Mouse (Mus musculus) gastrocnemius, postnatal 36 days (tissue): ENCODE measurements around the gene Nisch. TPM values are rescaled to one million over a fixed set of nuclear protein-coding genes. Genes with fewer than 3 reads are reported as not detected.
A peak's percentile ranks its signal among the peaks of the same experiment; 100 is the strongest.

Experiments
- DNase-seq, 2 experiments: peaks; one replicate each; pipeline ENCODE4 v3.0.0; 2022
- intact Hi-C: fragments of 180-260 bp; cut with DNase I; formaldehyde crosslinking; loops from one replicate; pipeline ENCODE4 v1.15.1; 2025
- total RNA-seq, 2 experiments: library from RNA; stranded (reverse); gene quantifications; 2 replicates each; pipeline ENCODE4 v1.2.3; 2021

The Nisch gene
- total RNA-seq, 2 experiments from 2014 or later, result 54.4 to 63.2 TPM

DNA sequence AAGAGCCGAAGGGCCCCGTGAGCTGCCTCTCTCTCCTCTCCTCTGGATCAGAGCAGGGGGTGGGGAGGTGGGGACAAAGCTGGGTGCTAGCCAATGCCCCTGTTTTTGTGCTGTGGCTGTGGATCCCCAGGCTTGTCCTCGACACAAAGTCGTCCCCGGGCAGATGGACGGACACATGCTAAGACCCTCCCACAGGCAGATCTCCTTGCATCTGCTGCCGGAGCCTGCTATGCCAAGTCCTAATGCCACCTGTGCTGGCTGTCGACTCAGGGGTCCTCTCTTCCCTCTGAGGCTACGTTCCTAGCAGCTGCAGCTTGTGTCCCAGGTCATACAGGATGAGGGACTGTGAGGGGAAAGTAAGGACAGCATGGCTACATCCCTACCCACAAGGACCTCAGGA is 49.9 kb downstream of the Nisch start:
- intact Hi-C loops, result no loop called here
- no peak for DNase-seq

DNA sequence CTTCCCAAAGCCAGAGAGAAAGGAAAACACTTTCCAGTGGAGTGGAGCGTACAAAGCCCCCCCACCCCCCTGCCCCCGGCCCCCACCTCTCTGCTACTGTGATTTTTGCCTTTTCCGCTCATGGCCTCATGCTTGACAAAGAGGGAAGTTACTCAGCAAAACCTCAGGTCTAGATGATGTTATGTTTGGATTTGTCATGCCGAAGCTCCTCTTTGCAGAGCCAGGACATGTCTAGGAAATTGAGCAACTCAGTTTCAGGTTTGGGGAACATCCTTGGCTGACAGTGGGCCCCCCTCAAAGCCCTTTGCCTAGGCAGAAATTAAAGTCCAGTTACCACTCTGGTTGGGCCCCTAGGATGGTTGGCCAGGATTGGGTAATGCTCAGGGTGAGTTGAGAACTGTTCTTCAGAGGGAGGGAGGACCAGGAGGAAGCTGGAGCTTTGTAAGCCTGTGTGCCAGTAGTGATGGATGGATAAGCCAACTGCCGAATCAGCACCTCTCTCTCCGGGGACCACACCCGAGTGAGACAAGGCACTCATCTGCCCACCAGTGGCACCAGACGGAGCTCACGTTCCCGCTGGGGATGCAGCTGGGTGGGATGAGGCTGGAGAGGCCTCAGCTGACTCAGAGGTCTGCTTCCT is 50.6 kb downstream of the Nisch start:
- intact Hi-C loops, result no loop called here
- DNase-seq, result no peak

DNA sequence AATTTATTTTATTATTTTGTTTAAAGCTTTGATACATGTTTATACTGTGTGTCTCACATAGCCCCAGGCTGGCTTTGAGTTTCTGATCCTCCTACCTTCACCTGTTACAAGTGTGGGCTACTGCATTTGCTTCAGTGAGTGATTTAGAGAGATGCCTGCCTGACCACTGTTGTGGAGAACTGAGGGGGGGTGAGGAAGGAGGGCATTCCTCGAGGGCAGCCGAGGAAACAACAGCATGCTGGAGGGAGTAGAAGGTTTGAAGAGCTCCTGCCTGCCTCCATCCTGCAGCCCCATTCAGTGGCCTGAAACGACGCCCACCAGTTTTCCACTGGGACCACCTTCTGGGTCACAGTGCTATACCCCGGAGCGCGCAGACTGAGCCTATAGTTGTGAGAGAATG is 51.3 kb downstream of the Nisch start:
- intact Hi-C loops, result no loop called here

DNA sequence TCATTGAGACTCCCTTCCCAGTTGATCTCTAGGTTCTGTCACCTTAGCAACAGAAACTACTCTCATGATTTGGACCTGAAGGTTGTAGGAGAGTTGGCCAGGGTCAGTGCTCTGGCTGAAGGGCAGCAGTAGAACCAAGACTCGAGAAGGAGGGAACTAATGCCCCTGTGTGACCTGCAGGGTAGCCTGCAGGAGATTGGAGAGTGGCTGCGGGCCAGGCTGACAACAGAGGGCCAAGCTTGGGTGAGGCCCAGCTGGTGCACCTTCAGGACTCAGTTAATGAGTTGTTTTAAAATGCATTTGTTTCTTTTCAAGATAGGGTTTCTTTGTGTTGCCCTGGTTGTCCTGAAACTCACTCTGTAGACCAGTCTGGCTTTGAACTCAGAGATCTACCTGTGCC is 51.7 kb downstream of the Nisch start:
- DNase-seq, result no peak
- intact Hi-C loops, result no loop called here

More for the DNA sequence above, 51.3 kb downstream of the Nisch start:
- no peak for DNase-seq

DNA sequence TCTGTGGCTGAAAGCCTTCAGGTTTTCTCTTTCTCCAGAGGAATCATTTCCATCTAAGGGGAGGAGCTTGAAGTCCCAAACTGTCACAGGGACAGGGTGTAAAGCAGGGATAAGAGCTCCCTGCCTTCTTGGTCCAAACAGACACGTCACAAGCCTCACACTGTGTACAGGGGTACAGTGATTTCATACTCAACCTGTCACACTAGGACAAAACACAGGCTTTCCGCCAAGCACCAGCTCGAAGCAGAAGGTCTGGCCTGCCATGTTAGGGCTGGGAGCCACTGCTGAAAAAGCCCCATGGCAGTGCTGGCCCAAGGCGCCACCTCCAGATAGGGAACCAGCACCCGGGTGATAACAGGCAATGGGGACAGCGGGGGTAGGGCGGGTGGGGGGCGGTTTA is 52.7 kb downstream of the Nisch start:
- intact Hi-C loops, result no loop called here

DNA sequence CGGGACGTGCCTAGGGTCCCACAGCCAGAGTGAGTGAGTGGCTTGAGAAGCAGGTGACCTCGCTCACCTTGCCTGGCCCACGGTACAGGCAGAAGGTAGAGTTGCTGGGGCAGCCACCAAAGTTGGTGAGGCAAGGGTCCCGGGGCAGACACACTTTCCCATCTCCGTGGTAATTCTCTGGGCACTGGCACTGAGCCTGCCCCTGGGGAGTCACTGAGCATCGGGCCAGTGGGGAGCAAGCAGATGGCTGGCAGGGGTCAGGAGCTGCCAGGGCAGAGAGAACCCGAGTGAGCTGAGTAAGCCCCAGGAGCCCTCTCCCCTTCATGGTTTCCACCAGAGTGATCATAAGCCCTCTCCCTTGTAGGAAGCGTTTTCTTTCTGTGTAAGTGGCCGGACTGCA is 55.1 kb downstream of the Nisch start:
- intact Hi-C loops, result no loop called here
- DNase-seq, result no peak

More for the DNA sequence above, 52.7 kb downstream of the Nisch start:
- no peak for DNase-seq

DNA sequence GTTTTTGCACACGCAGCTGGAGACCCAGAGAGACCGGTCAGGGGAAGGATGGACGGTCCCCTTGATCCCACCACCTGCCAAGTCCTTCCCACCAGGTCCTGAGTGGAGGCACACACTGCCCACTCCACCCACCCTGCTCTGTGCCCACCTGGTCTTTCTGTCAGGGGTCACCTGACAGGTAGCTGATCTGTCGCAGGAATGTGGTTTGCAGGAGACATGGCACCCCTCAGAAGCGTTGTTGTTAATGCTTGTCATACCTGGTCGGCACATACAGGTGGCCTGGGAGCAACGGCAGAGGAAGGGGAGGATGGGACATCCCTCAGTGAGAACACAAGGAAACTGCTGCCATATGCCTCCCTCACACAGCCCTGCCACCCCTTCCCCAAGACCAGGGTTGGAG is 55.6 kb downstream of the Nisch start:
- intact Hi-C loops, result no loop called here
- no peak for DNase-seq

DNA sequence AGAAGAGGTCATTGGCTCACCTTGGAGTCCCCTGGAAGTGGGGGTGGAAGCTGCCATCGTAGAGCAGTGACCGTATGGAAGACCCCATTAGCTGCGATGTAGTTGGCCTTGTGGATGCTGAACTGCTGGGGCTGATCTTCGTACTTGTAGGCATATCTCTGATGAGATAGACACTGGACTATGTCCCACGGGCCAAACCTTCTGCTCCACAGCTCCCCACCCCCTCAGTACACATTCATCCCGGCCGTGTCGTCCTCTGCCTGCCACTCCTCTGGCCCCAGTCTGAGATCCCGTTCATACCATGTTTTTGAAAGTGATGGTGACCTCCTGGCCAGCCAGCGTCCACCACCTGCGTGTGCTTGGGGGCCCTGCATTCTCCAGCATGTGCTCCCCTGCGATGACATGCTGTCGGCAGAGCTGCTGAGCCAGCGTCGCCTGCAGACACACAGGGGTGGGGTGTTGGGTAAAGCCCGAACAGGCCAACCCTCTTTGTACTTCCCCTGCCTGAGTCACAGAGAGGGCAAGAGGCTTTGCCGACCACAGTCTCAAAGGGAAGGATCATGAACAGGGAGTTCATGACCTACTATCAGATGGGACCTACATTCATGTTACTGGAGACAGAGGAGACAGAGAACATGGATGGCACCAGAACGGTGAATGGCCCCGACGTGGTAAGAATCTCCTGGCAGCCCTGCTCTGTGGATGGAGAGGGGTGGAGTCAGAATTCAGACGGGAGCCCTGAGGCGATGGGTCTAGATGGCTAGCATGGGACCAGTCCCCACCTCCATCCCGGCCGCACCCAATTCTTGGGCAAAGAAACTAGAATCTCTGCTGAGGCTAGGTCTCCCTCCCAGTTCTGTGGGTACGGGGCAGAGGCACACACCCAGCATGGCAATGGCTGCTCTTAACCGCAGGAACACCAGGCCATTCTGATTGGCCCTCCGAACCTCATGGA is 56.3 kb downstream of the Nisch start:
- intact Hi-C loops, result no loop called here
- DNase-seq, result no peak

DNA sequence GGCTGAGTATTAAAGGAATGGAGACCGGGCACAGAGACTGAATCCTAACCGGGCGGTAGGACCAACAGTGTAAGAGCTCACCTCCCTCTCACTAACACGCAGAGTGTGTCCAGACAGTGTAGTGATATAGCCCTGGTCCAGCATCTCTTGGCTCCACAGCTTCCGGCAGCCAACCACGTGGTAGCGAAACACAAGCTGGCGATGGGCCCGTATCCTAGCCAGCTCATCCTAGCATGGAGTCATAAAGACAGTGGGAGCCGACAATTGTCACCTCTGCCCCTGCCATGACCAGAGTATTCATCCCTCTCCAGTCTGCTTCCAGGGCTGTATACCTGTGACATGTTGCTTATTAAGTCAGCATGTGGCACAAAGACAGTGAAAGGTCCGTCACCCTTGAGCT is 71.1 kb downstream of the Nisch start:
- intact Hi-C loops, result no loop called here
- DNase-seq, result no peak

DNA sequence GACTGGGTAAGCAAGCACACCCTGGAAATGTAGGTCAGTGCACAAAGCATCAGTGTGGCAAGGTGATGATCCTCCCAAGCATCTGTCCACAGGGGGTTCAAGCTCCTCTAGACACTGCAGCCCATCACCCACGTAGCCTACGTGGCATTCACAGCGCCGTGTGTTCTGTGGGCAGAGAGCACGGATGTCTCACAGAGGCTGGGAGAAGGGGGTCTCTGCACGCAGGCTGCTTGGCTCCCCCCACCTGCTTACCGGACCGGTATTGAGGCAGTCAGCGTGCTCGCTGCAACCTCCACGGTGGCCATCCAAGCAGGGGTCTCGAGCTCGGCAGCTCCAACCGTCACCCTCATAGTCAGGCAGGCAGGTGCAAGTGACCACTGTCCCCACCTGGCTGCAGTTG is 75.7 kb downstream of the Nisch start:
- intact Hi-C loops, result no loop called here
- peak; percentile 2 to 10 for DNase-seq

DNA sequence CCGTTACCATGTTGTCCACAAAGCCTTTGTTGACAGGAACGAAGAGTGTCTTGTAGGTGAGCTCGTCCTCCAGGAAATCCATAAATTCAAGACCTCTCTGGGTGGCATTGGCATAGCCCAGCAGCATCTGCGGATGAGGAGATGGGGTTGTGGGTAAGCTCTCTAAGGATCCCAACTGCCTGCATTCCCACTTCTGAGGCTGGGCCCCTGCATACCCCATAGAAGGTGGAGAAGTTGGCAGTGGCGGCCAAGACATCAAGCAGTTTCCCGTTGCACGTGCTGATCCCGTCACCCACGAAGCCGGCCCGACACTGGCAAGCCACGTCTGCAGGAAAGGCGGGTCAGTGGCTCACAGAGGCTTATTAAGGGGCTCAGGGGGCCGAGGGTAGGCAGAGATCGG is 76.6 kb downstream of the Nisch start:
- intact Hi-C loops, result no loop called here
- DNase-seq, result peak in 1 of 2 experiments; percentile 10

DNA sequence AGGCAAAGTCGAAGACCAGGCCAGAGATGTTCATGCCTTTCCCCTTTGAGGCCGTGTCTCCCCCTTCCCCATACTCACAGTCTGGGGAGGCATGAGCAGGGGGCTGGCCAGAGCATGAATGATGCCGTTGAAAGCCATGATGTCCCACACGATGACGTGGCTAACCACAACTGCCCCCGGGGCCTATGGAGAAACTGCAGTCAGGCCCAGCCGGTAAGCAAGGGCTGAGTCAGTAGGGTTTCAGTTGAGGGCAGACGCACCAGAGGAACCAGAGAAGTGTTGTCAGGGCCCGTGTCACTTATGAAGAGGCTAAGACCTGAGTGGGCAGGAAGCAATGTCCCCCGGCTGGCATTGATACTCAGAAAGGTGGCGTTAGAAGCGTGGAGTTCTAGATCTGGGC is 77.1 kb downstream of the Nisch start:
- no peak for DNase-seq
- intact Hi-C loops, result no loop called here

DNA sequence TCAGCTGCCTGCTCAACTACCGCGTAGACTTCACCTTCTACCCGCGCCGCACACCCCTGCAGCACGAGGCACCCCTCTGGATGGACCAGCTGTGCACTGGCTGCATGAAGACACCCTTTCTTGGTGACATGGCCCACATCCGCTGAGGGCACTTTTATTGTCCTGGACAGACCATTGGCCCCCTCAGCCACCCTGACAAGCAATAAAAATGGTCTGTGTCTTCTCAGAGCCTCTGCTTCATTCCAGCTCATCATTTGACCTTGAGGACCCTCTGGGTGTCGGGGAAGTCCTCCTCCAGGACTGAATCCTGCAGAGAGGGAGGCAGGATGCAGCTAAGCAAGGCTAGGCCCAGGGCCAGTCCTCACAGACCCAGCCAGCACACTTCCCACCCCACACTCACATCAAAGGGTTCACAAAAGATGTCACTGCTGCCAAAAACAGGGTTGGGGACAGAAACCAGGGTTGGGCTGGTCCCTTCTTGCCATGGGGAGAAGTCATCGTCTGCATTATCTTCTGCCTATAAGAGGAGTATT is 77.8 kb downstream of the Nisch start:
- intact Hi-C loops, result no loop called here
- no peak for DNase-seq

DNA sequence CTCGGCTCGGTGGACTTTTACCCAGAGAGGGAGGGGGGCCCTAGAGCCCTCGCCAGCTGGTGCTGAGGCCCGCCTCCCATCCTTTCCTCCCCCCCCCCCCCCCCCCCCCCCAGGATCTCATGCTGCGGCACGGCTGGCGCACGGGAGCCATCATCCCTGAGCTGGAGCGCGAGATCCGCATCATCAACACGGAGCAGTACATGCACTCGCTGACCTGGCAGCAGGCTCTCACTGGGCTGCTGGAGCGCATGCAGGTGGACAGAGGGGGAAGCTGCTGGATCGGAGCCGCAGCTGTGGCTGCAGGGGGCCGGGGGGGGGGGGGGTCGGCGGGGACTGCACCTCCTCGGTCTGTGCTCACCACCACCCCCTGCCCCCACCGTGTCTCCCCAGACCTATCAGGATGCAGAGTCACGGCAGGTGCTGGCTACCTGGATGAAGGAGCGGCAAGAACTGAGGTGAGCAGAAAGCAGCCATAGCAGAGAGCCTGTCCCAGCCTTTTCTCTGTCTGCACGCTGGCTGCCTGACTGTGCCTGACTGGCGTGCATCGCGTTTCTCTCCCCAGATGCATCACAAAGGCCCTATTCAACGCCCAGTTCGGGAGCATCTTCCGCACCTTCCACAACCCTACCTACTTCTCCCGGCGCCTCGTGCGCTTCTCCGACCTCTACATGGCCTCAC is 78.4 kb downstream of the Nisch start:
- no peak for DNase-seq
- intact Hi-C loops, result no loop called here

DNA sequence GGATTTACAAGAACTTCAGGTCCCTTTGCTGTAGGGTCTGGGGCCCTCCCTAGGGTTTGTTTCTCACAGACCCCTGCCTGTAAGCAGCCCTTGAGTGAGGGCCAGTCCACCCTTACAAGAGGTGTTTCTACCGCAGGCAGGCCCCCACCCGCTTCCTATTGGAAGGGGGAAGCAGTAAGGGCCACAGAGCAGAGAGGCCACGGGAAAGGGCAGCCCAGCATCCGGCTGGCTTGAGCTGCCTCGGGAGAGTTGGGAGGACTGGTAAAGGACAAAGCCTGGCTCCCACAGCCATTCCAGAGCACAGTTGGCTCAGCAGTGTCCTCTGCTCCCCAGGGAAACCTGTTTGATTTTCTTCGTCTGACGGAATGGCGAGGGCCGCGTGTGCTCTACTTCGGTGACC is 79.0 kb downstream of the Nisch start:
- intact Hi-C loops, result no loop called here

DNA sequence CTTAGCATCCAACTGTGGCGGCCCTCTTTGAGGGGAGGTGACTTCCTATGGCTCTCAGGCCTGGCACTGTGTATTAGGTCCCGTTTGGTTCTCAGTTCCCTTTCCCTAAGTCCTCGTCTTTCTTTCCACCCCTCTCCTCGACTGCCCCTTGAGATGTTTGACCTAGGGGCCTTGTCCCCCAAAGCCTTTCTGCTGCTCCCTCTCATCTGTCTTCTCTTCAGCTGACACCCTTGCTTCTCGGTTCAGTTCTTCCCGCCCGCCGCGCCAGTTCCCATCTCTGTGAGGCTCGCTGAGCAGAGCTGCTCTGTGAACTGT is 79.5 kb downstream of the Nisch start:
- intact Hi-C loops, result no loop called here

More for the DNA sequence above, 79.0 kb downstream of the Nisch start:
- DNase-seq, result peak in 1 of 2 experiments; percentile 14

DNA sequence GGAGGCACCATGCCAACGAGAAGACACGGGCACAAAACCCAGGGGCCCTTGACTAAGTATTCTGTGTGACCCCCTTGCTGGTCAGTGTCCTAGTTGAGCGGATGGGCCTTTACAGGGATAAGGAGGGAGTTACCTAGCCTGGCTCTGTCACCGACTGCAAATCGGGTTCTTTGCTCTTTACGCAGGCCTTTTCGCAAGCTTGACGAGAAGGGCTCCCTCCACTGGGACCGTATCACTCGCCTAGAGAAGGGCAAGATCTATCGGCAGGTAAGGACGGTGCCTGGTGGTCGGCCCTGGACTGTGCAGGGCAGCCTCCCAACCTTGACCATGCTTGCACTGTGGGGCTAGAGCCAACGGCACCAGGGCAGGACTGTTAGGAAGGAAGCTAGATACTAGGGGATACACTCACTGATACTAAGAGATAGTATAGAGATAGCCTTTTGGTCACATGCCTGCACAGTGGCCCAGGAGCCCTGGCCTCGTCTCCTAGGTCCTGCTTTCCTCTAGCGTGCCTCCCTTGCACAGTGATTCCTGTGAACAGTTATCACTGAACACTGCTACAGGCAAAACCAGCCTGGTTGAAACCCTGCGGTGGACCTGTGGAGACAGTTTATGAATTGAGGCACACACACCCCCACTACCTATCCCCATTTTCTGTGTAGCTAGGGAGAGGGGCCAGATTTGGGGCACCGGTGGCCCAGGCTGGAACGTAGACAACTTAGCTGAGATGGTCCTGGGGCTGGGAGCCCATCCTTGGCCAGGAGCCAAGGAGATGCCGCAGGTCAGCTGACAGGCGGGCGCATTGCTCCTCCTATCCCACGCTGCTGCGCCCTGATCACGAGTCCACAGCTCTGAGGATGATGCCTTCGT is 80.1 kb downstream of the Nisch start:
- DNase-seq, result peak in 1 of 2 experiments; percentile 13
- intact Hi-C loops, result no loop called here

More for the DNA sequence above, 79.5 kb downstream of the Nisch start:
- no peak for DNase-seq

DNA sequence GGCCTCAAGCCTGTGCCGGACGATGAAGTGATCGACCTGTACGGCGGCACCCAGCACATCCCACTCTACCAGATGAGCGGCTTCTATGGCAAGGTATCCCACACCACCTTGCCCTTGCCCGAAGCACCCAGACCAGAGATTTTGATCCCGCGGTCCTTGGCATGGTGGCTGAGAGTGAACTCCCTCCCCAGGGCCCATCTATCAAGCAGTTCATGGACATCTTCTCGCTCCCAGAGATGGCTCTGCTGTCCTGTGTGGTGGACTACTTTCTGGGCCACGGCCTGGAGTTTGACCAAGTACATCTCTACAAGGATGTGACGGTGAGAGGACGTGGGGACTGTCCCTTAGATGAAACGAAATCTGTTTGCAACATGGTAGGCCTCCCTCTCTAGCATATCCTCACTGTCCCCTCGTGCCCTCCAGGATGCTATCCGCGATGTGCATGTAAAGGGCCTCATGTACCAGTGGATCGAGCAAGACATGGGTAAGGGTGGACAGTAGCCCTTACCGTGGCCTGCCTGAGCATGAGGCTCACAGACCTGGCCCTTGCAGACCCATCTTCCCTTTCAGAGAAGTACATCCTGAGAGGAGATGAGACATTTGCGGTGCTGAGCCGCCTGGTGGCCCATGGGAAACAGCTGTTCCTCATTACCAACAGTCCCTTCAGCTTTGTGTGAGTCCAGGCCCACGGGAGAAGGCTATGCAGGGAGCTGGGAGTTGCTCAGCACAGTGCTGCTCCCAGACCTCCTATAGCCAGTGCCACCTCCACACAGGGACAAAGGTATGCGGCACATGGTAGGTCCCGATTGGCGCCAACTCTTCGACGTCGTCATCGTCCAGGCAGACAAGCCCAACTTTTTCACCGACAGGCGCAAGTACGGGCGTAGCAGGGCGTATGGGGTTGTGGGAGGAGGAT is 81.0 kb downstream of the Nisch start:
- intact Hi-C loops, result no loop called here

More for the DNA sequence above, 81.0 kb downstream of the Nisch start:
- DNase-seq, result peak in 1 of 2 experiments; percentile 17
